Mouse (Mus musculus): ENCODE measurements around the gene Mnd1. TPM values are rescaled to one million over a fixed set of nuclear protein-coding genes. Genes with fewer than 3 reads are reported as not detected.
A peak's percentile ranks its signal among the peaks of the same experiment; 100 is the strongest.

Gene Mnd1
- polyA plus RNA-seq, 1 experiment: 0.09 TPM

DNA sequence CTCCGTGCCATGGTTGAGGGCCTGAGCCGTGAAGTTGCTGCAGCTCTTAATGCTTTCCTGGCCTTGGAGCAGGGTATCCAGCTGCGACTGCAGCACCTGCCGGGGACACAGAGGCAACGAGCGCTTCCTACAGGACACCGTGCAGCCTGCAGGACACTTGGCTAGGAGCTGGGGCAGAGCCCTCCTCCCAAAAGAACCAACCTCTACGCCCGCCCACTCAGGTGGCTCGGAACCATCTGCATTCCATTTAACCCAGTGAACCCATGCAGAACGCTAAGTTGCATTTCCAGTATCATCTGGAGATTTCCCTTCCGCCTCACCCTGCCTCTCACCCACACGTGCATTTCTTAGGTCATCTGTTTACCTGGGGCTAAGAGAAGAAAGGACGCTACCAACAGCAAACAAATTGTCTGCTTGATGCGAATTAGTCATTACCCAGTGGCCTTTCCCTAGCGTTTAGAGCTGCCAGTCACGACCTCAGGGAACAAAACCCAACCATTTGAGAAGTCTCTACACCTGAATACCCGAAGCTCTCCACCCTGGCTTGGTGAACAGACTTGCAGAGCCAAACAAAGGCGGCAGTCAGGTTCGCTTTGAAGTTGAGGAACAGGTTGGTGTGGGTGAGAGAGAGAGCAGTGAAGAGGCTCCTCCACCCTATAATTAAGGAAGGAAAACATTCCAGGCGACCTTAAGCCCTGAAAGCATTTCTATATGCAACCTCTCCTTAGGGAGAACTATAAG lies 35.7 kb upstream of the Mnd1 start:
- Histone ChIP-seq H3K36me3 (ENCODE audit: control insufficient read depth, insufficient read depth, low read length) (no peaks in the 10 kb centered on the region), H3K4me3 (ENCODE audit: extremely low read depth, insufficient read depth, insufficient read length) (no peak overlapping the region), H3K27ac (ENCODE audit: insufficient read depth, low read length) (no peak overlapping the region), H3K27me3 (ENCODE audit: control insufficient read depth, insufficient read depth, low read length) (no peaks in the 10 kb centered on the region), H3K4me1 (ENCODE audit: control insufficient read depth, insufficient read depth, insufficient read length) (peaks cover 3% of the 10 kb centered on the region; the same call in 1 of the 2 replicates)
- DNase-seq (ENCODE audit: low read depth in 1 of 2, low spot score in 2 of 2): no peak
- TF ChIP-seq POLR2A (IDR thresholded peaks at IDR 0.05; ENCODE audit: low read depth, low read length) (no peak), CTCF (IDR thresholded peaks at IDR 0.05; ENCODE audit: extremely low read depth, insufficient read depth, insufficient read length, insufficient replicate concordance) (no peak)
- WGBS: 75% methylated on average over 21 of the region's 21 CpGs

DNA sequence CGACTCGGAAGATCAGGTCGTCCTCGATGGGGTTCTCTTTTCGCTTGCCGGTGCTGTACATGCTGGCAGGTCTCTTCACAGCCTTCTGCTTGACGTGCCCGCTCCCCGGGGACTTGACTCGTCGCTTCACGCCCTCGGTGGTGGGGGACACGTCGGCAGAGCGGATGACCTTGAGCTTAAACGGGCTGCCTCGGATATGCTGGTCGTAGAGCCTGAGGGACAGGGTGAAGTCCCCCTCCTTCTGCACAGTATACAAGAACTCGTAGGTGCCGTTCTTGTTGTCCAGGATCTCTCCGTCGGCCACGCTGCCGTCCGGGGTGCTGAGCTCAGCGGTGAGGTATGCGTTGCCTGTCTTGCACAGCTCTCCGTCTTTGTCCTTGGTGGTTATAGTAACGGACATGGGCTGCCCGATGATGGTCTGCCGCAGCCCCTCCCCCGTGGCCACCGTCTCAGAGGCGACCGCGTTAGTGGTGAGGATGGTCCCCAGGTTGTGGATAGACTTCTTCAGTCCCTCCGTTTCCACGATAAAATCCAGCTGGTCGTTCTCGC lies 35.0 kb upstream of the Mnd1 start:
- Histone ChIP-seq H3K4me3 (ENCODE audit: extremely low read depth, insufficient read depth, insufficient read length) (peak overlapping the region; percentile 48; the same call in 1 of the 2 replicates), H3K27ac (ENCODE audit: insufficient read depth, low read length) (no peak overlapping the region), H3K36me3 (ENCODE audit: control insufficient read depth, insufficient read depth, low read length) (no peaks in the 10 kb centered on the region), H3K4me1 (ENCODE audit: control insufficient read depth, insufficient read depth, insufficient read length) (peaks cover 3% of the 10 kb centered on the region; the same call in 1 of the 2 replicates), H3K27me3 (ENCODE audit: control insufficient read depth, insufficient read depth, low read length) (no peaks in the 10 kb centered on the region)
- DNase-seq (ENCODE audit: low read depth in 1 of 2, low spot score in 2 of 2): peak in 1 of 2 experiments; percentile 9
- TF ChIP-seq CTCF (IDR thresholded peaks at IDR 0.05; ENCODE audit: extremely low read depth, insufficient read depth, insufficient read length, insufficient replicate concordance) (no peak), POLR2A (IDR thresholded peaks at IDR 0.05; ENCODE audit: low read depth, low read length) (no peak)
- 8% methylated on average over 41 of the region's 41 CpGs for WGBS

DNA sequence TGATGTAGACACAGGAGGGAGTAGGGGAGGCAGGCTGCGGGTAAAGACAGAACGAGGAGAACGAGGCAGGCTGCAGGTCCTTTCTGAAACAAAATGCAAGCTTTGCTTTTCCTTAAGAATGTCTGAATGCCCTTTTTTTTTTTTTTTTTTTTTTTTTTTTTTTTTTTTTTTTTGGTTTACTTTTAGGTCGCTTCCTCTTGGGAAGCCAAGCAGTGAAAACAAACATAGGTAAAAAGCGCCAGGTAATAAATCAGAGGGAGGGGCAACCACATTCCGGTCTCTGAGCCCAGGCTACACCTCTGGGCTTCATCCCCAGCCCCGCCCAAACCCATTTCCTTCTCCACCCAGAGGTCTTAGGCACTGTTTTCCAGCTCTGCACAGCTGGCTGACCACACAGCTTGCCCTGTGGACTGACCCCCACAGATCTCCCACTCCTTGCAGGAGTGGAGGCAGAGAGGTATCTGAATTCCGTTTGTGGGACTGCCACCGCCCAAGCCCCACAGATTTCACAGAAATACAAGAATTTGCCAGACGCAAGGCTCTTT lies 34.1 kb upstream of the Mnd1 start:
- no peak for TF ChIP-seq POLR2A (IDR thresholded peaks at IDR 0.05; ENCODE audit: low read depth, low read length)
- no peak for TF ChIP-seq CTCF (IDR thresholded peaks at IDR 0.05; ENCODE audit: extremely low read depth, insufficient read depth, insufficient read length, insufficient replicate concordance)
- DNase-seq (ENCODE audit: low read depth in 1 of 2, low spot score in 2 of 2): no peak
- no peaks in the 10 kb centered on the region for H3K27me3 ChIP-seq (ENCODE audit: control insufficient read depth, insufficient read depth, low read length)
- no peaks in the 10 kb centered on the region for H3K36me3 ChIP-seq (ENCODE audit: control insufficient read depth, insufficient read depth, low read length)
- WGBS: 18% methylated on average over 10 of the region's 10 CpGs
- H3K4me3 ChIP-seq (ENCODE audit: extremely low read depth, insufficient read depth, insufficient read length): no peak overlapping the region
- peaks cover 3% of the 10 kb centered on the region; the same call in 1 of the 2 replicates for H3K4me1 ChIP-seq (ENCODE audit: control insufficient read depth, insufficient read depth, insufficient read length)
- no peak overlapping the region for H3K27ac ChIP-seq (ENCODE audit: insufficient read depth, low read length)

DNA sequence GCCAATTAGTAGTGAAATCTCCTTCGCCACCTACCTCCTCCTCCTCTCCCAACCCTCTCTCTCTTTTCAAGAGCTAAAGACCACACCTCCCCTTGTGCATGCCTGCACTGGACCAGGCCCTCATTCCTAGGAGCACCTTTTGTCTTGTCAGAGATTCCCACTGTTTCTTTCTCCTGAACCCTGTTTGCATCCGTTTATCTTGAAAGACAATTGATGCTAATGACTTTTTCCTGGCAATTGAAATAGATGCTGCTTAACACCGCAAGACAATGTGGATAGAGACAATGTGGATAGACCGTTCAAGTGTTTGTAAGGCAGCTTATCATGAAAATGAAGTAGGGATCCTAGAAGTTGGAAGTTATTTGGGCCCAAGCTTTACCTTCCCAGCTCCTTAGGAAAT lies 26.1 kb upstream of the Mnd1 start:
- Histone ChIP-seq H3K4me3 (ENCODE audit: extremely low read depth, insufficient read depth, insufficient read length) (no peak overlapping the region), H3K27me3 (ENCODE audit: control insufficient read depth, insufficient read depth, low read length) (no peaks in the 10 kb centered on the region), H3K27ac (ENCODE audit: insufficient read depth, low read length) (no peak overlapping the region), H3K4me1 (ENCODE audit: control insufficient read depth, insufficient read depth, insufficient read length) (no peaks in the 10 kb centered on the region), H3K36me3 (ENCODE audit: control insufficient read depth, insufficient read depth, low read length) (no peaks in the 10 kb centered on the region)
- DNase-seq (ENCODE audit: low read depth in 1 of 2, low spot score in 2 of 2): no peak
- TF ChIP-seq CTCF (IDR thresholded peaks at IDR 0.05; ENCODE audit: extremely low read depth, insufficient read depth, insufficient read length, insufficient replicate concordance) (no peak), POLR2A (IDR thresholded peaks at IDR 0.05; ENCODE audit: low read depth, low read length) (no peak)
- 95% methylated on average over 4 of the region's 4 CpGs for WGBS

DNA sequence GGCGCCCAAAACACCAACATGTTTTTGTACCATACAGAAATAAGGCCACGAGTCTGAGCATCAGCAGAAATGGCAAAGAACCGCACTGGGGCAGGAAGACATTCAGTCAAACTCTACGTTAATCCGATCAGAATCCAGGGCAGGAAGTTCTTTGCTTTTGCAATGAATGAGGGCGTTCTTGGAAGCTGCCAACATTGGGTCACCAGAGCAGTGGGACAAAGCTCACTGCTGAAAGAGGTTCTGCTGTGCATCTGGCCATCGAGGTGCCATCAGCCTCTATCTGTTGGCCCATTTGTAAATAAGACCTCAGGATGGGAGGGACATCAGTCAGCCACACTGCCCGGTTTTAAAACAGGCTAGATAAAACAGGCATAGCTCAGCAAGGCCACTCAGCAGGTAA lies 25.5 kb upstream of the Mnd1 start:
- TF ChIP-seq POLR2A (IDR thresholded peaks at IDR 0.05; ENCODE audit: low read depth, low read length): no peak
- no peak for TF ChIP-seq CTCF (IDR thresholded peaks at IDR 0.05; ENCODE audit: extremely low read depth, insufficient read depth, insufficient read length, insufficient replicate concordance)
- DNase-seq (ENCODE audit: low read depth in 1 of 2, low spot score in 2 of 2): no peak
- Histone ChIP-seq H3K27ac (ENCODE audit: insufficient read depth, low read length) (no peak overlapping the region), H3K4me1 (ENCODE audit: control insufficient read depth, insufficient read depth, insufficient read length) (no peaks in the 10 kb centered on the region), H3K27me3 (ENCODE audit: control insufficient read depth, insufficient read depth, low read length) (no peaks in the 10 kb centered on the region), H3K36me3 (ENCODE audit: control insufficient read depth, insufficient read depth, low read length) (no peaks in the 10 kb centered on the region), H3K4me3 (ENCODE audit: extremely low read depth, insufficient read depth, insufficient read length) (no peak overlapping the region)
- WGBS: 71% methylated on average over 8 of the region's 8 CpGs

DNA sequence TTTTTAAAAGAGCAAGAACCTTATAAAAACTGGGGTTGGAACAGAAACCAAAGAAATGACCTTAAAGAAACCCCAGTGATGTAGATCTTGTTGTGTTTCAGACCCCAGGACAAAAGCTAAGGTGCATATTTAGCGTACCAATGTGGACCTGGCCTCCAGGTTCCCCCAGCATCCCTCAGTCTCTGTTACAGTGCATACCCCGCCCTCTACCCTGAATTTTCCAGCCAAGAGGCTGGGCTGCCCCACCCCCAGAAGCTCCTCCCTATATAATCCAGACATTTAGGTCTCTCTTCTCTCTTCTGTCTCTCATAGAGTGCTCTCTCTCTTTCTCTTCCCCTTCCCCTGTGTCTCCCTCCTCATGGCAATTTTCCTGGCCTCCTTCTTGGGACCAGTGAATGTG lies 24.7 kb upstream of the Mnd1 start:
- no peak for DNase-seq (ENCODE audit: low read depth in 1 of 2, low spot score in 2 of 2)
- 91% methylated on average over 2 of the region's 2 CpGs for WGBS
- H3K4me1 ChIP-seq (ENCODE audit: control insufficient read depth, insufficient read depth, insufficient read length): no peaks in the 10 kb centered on the region; the same call in 1 of the 2 replicates
- TF ChIP-seq CTCF (IDR thresholded peaks at IDR 0.05; ENCODE audit: extremely low read depth, insufficient read depth, insufficient read length, insufficient replicate concordance) (no peak), POLR2A (IDR thresholded peaks at IDR 0.05; ENCODE audit: low read depth, low read length) (no peak)
- no peaks in the 10 kb centered on the region for H3K27me3 ChIP-seq (ENCODE audit: control insufficient read depth, insufficient read depth, low read length)
- H3K4me3 ChIP-seq (ENCODE audit: extremely low read depth, insufficient read depth, insufficient read length): no peak overlapping the region
- no peaks in the 10 kb centered on the region for H3K36me3 ChIP-seq (ENCODE audit: control insufficient read depth, insufficient read depth, low read length)
- H3K27ac ChIP-seq (ENCODE audit: insufficient read depth, low read length): no peak overlapping the region

DNA sequence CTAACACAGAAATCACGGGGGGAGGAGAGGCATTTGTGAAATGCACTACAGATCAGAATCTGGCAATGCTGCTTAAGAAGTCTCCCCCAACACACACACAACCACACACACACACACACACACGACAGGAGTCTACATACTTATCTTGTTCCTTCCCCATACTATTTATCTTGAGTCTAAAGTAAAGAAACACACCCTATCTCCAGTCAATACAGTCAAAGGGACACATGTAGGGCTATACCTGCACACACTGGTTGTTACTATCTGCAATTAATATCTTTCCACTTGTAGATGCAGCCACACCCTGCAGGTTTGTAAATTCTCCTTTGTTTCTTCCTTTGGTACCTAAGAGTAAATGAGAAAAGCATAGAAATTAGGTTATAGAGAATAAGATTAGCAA lies 22.2 kb upstream of the Mnd1 start:
- WGBS: 82% methylated on average over 2 of the region's 2 CpGs
- no peak for DNase-seq (ENCODE audit: low read depth in 1 of 2, low spot score in 2 of 2)
- H3K27ac ChIP-seq (ENCODE audit: insufficient read depth, low read length): no peak overlapping the region

More for the DNA sequence above, 22.2 kb upstream of the Mnd1 start:
- no peak overlapping the region for H3K4me3 ChIP-seq (ENCODE audit: extremely low read depth, insufficient read depth, insufficient read length)
- no peaks in the 10 kb centered on the region for H3K27me3 ChIP-seq (ENCODE audit: control insufficient read depth, insufficient read depth, low read length)
- TF ChIP-seq CTCF (IDR thresholded peaks at IDR 0.05; ENCODE audit: extremely low read depth, insufficient read depth, insufficient read length, insufficient replicate concordance) (no peak), POLR2A (IDR thresholded peaks at IDR 0.05; ENCODE audit: low read depth, low read length) (no peak)
- no peaks in the 10 kb centered on the region; the same call in 1 of the 2 replicates for H3K4me1 ChIP-seq (ENCODE audit: control insufficient read depth, insufficient read depth, insufficient read length)
- no peaks in the 10 kb centered on the region for H3K36me3 ChIP-seq (ENCODE audit: control insufficient read depth, insufficient read depth, low read length)

Data from spleen, adult 2 months (tissue).